Mouse (Mus musculus) thymus, postnatal 14 days (tissue): Measurements from ENCODE around the gene Dennd5a.

ENCODE experiments used
- DNase-seq: peaks from one replicate; pipeline ENCODE4 v3.0.0; 2021

The Dennd5a gene

DNA sequence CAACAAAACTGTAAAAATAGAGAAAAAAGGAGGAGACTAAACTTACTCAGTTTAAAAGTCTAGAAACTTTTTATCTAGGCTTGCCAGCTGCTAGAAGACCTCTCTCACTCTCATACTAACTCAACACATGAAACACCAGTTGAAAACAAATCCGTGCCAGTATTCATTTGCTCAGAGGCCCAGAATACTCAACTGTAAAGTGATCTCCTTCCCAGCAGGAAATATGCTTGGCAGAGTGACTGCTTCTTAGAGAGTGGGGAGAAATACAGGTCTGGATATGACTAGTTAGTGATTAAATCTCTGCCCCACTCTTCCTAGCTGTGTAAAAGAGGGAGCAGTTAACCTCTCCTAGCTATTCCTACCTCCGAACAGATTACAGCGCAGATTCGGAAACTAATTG, 2.3 kb upstream of the Dennd5a start:
- DNase-seq = no peak

GRCm38 (mm10) chr7:109961570-109961969, 1.3 kb upstream of the Dennd5a start:
- no peak for DNase-seq

- no peak for DNase-seq
Measured at GRCm38 (mm10) chr7:109960613-109961154, 414 bp upstream of the Dennd5a start.

DNA sequence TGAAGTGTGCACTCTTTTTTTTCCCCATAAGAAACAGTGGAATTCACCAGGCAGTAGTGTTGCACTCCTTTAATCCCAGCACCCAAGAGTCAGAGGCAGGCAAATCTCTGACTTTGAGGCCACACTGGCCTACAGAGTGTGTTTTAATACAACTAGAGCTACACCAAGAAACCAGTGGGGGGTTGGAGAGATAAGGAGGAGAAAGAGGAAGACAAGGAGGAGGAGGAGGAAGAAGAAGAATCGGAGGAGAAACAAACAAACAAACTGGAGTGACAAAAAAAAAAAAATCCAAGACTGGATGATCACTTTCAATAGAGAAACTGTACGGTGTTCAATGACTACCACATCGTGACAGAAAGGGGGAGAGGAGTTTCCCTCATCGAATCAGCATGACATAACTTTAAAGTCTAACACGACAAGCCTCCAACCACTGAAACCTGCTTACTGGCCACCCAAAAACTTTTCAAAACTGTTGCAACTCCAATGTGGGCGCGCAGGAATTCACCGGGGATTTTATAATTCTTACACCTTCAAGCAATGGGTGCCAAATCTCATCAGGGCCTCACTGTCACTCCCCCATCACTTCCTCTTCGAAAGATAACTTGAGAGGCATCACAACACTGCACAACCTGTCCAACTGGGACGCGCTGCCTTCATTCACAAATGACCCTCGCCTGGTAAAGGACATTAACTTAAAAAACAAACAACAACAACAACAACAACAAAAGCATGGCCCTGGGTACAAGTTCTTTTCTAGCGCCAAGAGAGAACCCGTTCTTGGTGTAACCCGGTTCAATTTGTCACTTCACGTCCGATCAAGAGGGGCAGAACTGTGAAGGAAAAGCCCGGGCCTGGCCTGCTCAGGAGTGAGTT, 1.2 kb downstream of the Dennd5a start:
- DNase-seq = peak; percentile 11

DNA sequence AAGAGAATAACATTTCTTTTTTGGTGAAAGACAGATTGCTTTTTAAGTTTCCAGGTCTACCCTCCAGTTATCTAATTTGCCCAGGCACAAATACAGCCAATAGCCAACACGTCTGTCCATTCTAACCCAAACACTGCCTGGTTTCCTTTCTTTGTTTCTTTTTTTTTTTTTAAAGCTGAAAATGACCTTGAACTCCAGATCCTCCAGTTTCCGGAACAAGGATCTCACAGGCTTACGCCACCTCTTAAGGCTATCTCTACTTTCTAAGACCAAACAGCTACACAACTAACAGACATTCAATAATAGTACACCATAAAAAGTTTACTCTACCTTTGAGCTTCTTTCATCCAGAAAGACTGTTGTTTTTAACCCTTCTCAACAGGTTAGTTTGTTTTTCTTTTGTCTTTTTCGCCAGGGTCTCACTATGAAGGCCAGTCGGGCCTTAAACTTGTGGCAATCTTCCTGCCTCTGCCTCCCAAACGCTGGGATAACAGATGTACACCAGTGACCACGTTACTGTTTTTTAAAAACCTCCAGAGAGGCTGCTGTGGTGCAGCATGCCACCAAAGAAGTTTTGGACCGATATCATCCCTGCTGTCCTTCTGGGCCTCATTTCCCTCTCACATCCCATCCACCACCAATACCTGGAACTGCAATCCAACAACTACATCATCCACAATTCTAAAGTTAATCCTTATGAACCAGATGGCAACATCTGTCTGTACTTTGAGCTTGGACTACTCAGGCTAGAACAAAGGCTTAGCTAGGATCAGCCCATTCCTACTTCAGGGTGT, 2.1 kb downstream of the Dennd5a start:
- DNase-seq = no peak

DNA sequence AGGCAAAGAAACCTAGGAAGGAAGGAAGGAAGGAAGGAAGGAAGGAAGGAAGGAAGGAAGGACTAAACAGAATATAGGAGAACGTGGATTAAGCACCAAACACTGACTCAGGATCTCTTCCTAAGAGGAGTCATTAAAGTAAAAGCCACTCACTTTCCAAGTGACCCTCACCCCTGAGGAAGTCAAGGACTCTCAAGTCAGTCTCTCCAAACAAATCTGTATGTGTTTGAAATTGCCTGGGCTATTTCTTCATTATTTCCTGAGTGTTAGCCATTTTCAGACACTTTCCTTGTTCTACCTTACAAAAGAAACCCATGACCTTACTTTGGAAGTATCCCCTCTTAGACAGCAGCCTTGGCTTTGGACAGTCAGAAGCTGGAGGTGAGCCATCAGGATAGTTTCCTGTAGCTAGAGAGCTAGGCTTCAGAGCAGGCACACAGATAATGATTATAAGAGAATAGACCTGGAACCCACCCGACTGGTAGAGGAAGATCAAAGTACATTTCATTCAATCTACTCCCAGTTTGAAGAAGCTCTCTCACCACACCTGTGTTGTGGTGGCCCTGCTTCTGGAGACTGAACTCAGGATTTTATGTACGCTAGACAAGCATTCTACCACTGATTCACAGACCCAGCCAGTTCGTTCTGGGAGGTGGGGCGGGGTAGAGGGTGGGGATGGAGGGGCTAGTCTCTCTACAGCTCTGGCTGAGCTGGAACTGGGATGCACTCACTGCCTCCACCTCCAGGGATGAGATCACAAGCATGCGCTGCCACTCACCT, 5.5 kb downstream of the Dennd5a start:
- DNase-seq = no peak

- DNase-seq = peak; percentile 29
Measured at GRCm38 (mm10) chr7:109951297-109951696, 9.0 kb downstream of the Dennd5a start.

- DNase-seq = no peak
Measured at GRCm38 (mm10) chr7:109944421-109945034, 15.7 kb downstream of the Dennd5a start.

DNA sequence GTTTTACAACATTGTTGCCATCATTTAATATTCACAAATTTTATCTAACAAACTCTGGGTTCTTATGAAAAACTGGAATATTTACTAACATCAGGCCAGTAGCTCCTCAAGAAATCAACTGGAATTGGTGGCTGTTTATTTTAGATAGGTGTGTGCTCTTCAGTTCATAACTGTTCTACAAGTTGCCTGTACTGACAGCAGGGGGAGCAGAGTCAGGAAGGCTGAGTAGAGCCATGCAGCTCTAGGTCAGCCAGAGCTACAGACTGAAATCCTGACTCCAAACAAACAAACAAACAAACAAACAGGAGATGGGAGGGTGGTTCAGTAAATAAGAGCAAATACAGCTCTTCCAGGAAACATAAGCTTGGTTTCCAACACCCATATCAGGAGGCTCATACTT, 30.6 kb downstream of the Dennd5a start:
- DNase-seq = no peak

DNA sequence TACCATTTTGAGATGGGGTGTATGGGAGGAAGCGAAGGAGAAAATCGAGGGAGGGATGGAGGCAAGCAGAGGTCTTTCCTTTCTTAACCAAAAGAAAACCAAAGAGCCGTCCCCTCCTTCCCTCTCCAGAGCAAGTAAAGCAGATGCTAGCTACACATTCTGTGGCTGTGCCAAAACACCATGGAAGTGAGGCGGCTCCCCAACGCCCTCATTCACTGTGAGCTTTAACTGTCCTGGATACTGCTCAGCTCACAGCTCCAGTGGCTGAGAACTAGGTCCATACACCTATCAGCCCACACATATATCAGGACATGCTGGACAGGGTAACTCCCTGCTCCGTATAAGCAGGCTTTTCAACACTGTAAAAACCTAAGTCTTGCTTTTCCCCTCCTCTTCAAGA, 31.9 kb downstream of the Dennd5a start:
- DNase-seq = no peak

DNA sequence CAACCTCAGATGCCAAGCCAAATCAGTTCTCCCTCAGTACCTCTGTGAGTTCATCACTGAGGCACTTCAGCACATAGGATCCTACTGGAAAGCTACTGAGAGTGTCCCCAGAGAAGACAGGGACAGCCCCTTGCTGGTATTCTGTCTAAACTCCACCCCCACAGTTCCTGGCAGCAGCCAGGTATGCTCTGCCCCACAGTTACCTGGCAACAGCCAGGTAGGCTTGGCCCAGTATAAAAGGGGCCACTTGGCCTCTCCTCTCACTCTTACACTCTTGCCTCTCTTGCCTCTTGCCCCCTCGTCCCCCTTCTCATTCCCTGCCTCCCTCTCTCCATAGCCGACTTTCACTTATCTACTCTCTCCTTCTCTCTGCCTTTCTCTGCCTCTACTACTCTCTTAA, 35.3 kb downstream of the Dennd5a start:
- DNase-seq = no peak

DNA sequence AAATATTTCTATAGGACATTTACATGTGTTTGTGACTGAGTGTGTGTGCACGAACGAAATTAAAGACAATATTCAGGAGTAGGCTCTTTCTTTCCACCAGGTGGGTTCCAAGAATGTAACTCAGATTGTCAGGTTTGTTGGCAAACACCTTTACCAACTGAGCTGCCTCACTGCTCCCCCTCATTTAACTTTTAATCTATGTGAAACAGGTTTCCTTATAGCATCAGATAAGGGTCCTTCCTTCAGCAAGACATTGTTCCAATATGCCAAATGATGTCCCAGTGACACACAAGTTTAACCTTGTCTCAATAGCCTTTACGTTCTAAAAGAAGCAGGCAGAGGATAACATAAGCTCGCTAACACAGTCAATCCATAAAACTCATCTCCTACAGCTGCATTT, 37.4 kb downstream of the Dennd5a start:
- DNase-seq = no peak

DNA sequence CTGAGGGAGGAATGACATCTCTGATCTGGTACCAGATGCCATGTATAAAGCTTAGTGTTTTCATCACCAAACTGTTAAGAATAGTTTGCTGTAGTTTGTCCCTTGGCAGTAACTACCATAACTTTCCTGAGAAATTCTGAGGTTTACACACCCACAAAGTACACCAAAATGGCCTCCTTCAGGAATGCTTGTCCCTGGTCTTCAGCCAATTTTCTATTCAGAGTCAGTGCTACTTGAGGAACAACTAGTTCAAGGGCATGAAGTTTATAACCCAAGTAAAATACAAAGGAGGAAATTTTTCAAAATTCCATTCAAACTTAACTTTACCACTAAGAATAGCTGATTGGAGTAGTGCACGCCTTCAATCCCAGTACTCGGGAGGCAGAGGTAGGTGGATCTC, 54.1 kb downstream of the Dennd5a start:
- DNase-seq = no peak

DNA sequence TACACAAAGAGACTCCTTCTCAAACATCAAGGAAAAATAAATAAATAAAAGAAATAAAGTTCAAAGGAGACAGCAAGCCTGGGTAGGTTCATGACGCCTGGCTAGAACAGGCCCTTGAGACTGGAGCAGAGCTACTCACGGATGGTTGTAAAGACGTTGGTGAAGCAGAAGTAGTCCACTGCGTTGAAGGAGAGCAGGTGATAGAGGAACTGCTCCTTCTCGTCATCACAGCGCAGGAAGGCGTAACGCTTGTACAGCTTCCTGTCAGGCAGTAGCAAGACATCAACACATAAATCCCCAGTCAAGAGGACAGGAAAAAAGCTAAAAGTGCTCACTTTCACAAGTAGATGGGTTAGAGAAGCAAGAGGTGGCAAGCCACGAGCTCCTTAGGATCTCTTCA, 59.3 kb downstream of the Dennd5a start:
- no peak for DNase-seq

GRCm38 (mm10) chr7:109898911-109899310, 61.4 kb downstream of the Dennd5a start:
- DNase-seq = no peak

DNA sequence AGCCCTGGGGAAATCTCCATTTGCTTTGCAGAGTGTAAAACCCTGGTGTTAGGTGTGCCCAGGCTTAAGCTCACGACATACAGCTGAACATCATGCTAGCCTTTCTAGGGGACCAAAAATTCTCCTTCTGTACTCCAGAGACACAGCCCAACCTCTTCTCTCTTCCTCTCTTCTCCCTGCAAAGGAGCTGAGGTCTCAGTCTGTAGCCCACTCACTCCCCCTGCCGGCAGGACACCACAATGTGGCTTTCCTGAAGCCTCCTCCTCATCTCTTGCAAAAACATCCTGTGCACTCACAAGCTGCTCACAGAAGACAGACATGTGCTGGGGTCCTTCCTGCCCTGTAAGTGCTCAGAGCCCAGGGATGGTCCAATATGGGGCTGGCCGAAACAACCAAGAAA, 67.7 kb downstream of the Dennd5a start:
- peak; percentile 74 for DNase-seq

- no peak for DNase-seq
Measured at GRCm38 (mm10) chr7:109891786-109892185, 68.5 kb downstream of the Dennd5a start.

GRCm38 (mm10) chr7:109890256-109890655, 70.0 kb downstream of the Dennd5a start:
- DNase-seq = no peak

DNA sequence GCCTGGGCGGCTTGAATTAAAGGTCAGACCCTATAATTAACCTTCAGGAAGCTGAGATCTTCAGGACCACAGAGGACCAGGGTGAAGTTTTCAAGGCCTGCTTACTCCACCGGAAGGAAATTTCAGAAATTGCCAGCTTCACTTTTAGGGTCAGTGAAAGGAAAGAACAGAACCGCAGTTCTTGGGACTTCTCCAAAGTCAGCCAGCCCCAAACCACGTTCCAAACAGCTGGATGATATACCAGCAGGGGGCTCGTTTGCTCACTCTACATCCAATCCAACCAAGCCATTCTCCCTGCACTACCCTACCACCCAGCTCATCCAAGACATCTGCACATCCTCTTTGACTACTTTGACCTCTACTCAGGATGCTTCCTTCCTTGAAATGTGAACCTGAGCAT, 71.0 kb downstream of the Dennd5a start:
- no peak for DNase-seq

- DNase-seq = no peak
Measured at GRCm38 (mm10) chr7:109886249-109886648, 74.0 kb downstream of the Dennd5a start.

DNA sequence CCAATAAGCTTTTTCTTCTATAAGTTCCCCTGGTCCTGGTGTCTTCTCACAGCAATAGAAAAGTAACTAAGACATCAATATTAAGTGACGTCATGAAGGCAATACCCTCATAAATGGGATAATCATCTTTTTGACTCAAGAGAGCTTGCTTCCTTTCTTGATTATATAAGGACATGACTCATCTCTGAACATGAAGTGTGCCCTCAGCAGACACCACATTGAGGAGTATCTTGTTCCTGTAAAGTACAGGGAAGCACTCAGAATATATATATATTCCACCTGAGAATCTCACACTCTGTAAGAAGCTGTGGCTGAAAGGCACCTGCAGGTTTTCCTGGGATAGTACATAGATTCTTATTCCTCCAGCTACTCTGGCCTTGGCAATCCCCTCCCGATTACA, 77.7 kb downstream of the Dennd5a start:
- no peak for DNase-seq

DNA sequence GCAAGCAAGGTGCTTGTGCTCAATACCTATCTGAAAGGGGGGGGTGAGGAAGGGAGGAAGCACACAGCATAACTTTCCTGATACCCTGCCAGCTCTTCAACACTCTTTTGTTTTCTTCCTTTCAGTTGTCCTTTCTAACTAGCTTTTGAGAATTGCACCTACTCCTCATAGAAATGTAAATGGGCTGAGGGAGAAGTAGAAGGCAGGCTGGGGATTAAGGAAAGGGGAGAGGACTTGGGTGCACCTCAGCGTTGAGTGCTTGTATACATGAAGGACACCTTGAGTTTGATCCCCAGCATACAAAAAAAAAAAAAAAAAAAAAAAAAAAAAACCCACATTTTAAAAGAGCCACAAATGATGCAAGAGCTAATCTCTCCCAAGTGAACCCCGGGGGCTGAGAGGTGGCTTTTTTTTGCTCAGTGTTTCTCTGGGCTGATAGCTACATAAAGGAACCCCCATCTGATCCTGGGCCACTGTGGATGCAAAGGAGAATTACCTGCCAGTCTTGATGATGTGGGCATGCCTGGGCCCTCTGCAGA, 78.6 kb downstream of the Dennd5a start:
- DNase-seq = no peak
